Mouse (Mus musculus): Measurements from ENCODE around the gene Cyp4f13. TPM values are rescaled to one million over a fixed set of nuclear protein-coding genes. Genes with fewer than 3 reads are reported as not detected.

The Cyp4f13 gene
- polyA plus RNA-seq, 1 experiment: 43.1 TPM

DNA sequence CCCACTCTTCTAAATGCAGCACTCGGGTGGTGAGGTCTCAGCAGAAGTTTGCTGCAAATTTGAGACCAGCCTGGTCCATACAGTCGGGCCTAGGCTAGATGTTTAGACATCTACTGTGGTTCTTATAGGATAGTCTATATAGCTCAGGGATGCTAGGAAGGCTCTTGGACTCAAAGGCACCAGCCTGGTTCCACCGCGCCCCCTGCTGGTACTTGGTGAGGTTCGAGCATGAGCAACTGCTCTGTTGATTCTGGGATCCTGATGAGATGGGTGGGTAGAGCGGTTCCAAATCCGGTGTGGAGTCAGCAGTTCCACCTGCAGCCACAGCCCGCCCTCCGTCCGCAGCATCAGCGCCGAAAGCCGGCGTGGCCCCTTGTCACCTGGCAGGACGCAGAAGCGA lies 4.2 kb upstream of the Cyp4f13 start:
- 22% methylated on average over 16 of the region's 16 CpGs for WGBS
- Histone ChIP-seq H3K4me3 (replicated peaks; ENCODE audit: control insufficient read depth, low read depth, low read length) (no peak overlapping the region), H3K27ac (ENCODE audit: control insufficient read depth, insufficient read depth, low read depth, low read length, poor library complexity) (no peak overlapping the region), H3K4me1 (ENCODE audit: control insufficient read depth, insufficient read depth, low read length) (no peaks in the 10 kb centered on the region; the same call in 1 of the 2 replicates)
- TF ChIP-seq CTCF (IDR thresholded peaks at IDR 0.05; ENCODE audit: control insufficient read depth, insufficient read depth, low read length) (peak; percentile 92), POLR2A (IDR thresholded peaks at IDR 0.05; ENCODE audit: borderline replicate concordance, control insufficient read depth, low read depth, low read length) (no peak)

GRCm38 (mm10) chr17:32951006-32951405 lies 3.8 kb upstream of the Cyp4f13 start:
- TF ChIP-seq CTCF (IDR thresholded peaks at IDR 0.05; ENCODE audit: control insufficient read depth, insufficient read depth, low read length): no peak
- no peak for TF ChIP-seq POLR2A (IDR thresholded peaks at IDR 0.05; ENCODE audit: borderline replicate concordance, control insufficient read depth, low read depth, low read length)
- Histone ChIP-seq H3K27ac (ENCODE audit: control insufficient read depth, insufficient read depth, low read depth, low read length, poor library complexity) (no peak overlapping the region), H3K4me1 (ENCODE audit: control insufficient read depth, insufficient read depth, low read length) (peaks cover 2% of the 10 kb centered on the region; the same call in 1 of the 2 replicates), H3K4me3 (replicated peaks; ENCODE audit: control insufficient read depth, low read depth, low read length) (no peak overlapping the region)
- WGBS: 25% methylated on average over 11 of the region's 11 CpGs

GRCm38 (mm10) chr17:32950136-32950535 lies 2.9 kb upstream of the Cyp4f13 start:
- Histone ChIP-seq H3K4me1 (ENCODE audit: control insufficient read depth, insufficient read depth, low read length) (peaks cover 2% of the 10 kb centered on the region; the same call in 1 of the 2 replicates), H3K27ac (ENCODE audit: control insufficient read depth, insufficient read depth, low read depth, low read length, poor library complexity) (no peak overlapping the region), H3K4me3 (replicated peaks; ENCODE audit: control insufficient read depth, low read depth, low read length) (no peak overlapping the region)
- WGBS: 78% methylated on average over 3 of the region's 3 CpGs
- TF ChIP-seq POLR2A (IDR thresholded peaks at IDR 0.05; ENCODE audit: borderline replicate concordance, control insufficient read depth, low read depth, low read length): no peak
- no peak for TF ChIP-seq CTCF (IDR thresholded peaks at IDR 0.05; ENCODE audit: control insufficient read depth, insufficient read depth, low read length)

GRCm38 (mm10) chr17:32946716-32947115 lies 486 bp downstream of the Cyp4f13 start:
- Histone ChIP-seq H3K27ac (ENCODE audit: control insufficient read depth, insufficient read depth, low read depth, low read length, poor library complexity) (peak overlapping the region; percentile 84), H3K4me1 (ENCODE audit: control insufficient read depth, insufficient read depth, low read length) (peaks cover 2% of the 10 kb centered on the region; the same call in 1 of the 2 replicates), H3K4me3 (replicated peaks; ENCODE audit: control insufficient read depth, low read depth, low read length) (peak overlapping the region; percentile 77)
- TF ChIP-seq CTCF (IDR thresholded peaks at IDR 0.05; ENCODE audit: control insufficient read depth, insufficient read depth, low read length): no peak
- TF ChIP-seq POLR2A (IDR thresholded peaks at IDR 0.05; ENCODE audit: borderline replicate concordance, control insufficient read depth, low read depth, low read length): no peak
- WGBS: 8% methylated on average over 9 of the region's 9 CpGs

GRCm38 (mm10) chr17:32944402-32945035 lies 2.7 kb downstream of the Cyp4f13 start:
- H3K4me1 ChIP-seq (ENCODE audit: control insufficient read depth, insufficient read depth, low read length): peaks cover 2% of the 10 kb centered on the region; the same call in 1 of the 2 replicates
- no peak overlapping the region for H3K4me3 ChIP-seq (replicated peaks; ENCODE audit: control insufficient read depth, low read depth, low read length)
- no peak overlapping the region for H3K27ac ChIP-seq (ENCODE audit: control insufficient read depth, insufficient read depth, low read depth, low read length, poor library complexity)
- WGBS: 39% methylated on average over 3 of the region's 3 CpGs
- TF ChIP-seq CTCF (IDR thresholded peaks at IDR 0.05; ENCODE audit: control insufficient read depth, insufficient read depth, low read length) (no peak), POLR2A (IDR thresholded peaks at IDR 0.05; ENCODE audit: borderline replicate concordance, control insufficient read depth, low read depth, low read length) (no peak)

GRCm38 (mm10) chr17:32943661-32944060 lies 3.5 kb downstream of the Cyp4f13 start:
- Histone ChIP-seq H3K4me1 (ENCODE audit: control insufficient read depth, insufficient read depth, low read length) (peaks cover 2% of the 10 kb centered on the region; the same call in 1 of the 2 replicates), H3K27ac (ENCODE audit: control insufficient read depth, insufficient read depth, low read depth, low read length, poor library complexity) (no peak overlapping the region), H3K4me3 (replicated peaks; ENCODE audit: control insufficient read depth, low read depth, low read length) (no peak overlapping the region)
- 90% methylated on average over 3 of the region's 3 CpGs for WGBS
- TF ChIP-seq CTCF (IDR thresholded peaks at IDR 0.05; ENCODE audit: control insufficient read depth, insufficient read depth, low read length) (no peak), POLR2A (IDR thresholded peaks at IDR 0.05; ENCODE audit: borderline replicate concordance, control insufficient read depth, low read depth, low read length) (no peak)

GRCm38 (mm10) chr17:32939831-32940230 lies 7.4 kb downstream of the Cyp4f13 start:
- TF ChIP-seq CTCF (IDR thresholded peaks at IDR 0.05; ENCODE audit: control insufficient read depth, insufficient read depth, low read length) (no peak), POLR2A (IDR thresholded peaks at IDR 0.05; ENCODE audit: borderline replicate concordance, control insufficient read depth, low read depth, low read length) (no peak)
- Histone ChIP-seq H3K4me1 (ENCODE audit: control insufficient read depth, insufficient read depth, low read length) (no peaks in the 10 kb centered on the region), H3K27ac (ENCODE audit: control insufficient read depth, insufficient read depth, low read depth, low read length, poor library complexity) (no peak overlapping the region), H3K4me3 (replicated peaks; ENCODE audit: control insufficient read depth, low read depth, low read length) (no peak overlapping the region)
- 78% methylated on average over 4 of the region's 4 CpGs for WGBS

- WGBS: 94% methylated on average over 5 of the region's 5 CpGs
- Histone ChIP-seq H3K27ac (ENCODE audit: control insufficient read depth, insufficient read depth, low read depth, low read length, poor library complexity) (no peak overlapping the region), H3K4me1 (ENCODE audit: control insufficient read depth, insufficient read depth, low read length) (no peaks in the 10 kb centered on the region), H3K4me3 (replicated peaks; ENCODE audit: control insufficient read depth, low read depth, low read length) (no peak overlapping the region)
- TF ChIP-seq CTCF (IDR thresholded peaks at IDR 0.05; ENCODE audit: control insufficient read depth, insufficient read depth, low read length): no peak
- no peak for TF ChIP-seq POLR2A (IDR thresholded peaks at IDR 0.05; ENCODE audit: borderline replicate concordance, control insufficient read depth, low read depth, low read length)
These were observed 19.4 kb downstream of the Cyp4f13 start for GRCm38 (mm10) chr17:32927803-32928202.

All from bone marrow, adult 2 months (tissue).